Mouse (Mus musculus) kidney, adult 2 months (tissue): Measurements from ENCODE around the gene 4930452B06Rik.

Experiments used
- CTCF ChIP-seq: fragments of 200-500 bp; conservative IDR thresholded peaks from 2 replicates; pipeline ENCODE4 v1.5.1; 2011; ENCODE audit warnings: low read depth, mild to moderate bottlenecking, control low read depth, low read length, moderate library complexity, mixed read lengths; ENCODE audit not compliant: insufficient read depth, insufficient read length
- POLR2A ChIP-seq: fragments of 200-500 bp; IDR thresholded peaks from one replicate; pipeline ENCODE4 v1.6.1; 2011; ENCODE audit warnings: low read depth, low read length, control low read depth

DNA sequence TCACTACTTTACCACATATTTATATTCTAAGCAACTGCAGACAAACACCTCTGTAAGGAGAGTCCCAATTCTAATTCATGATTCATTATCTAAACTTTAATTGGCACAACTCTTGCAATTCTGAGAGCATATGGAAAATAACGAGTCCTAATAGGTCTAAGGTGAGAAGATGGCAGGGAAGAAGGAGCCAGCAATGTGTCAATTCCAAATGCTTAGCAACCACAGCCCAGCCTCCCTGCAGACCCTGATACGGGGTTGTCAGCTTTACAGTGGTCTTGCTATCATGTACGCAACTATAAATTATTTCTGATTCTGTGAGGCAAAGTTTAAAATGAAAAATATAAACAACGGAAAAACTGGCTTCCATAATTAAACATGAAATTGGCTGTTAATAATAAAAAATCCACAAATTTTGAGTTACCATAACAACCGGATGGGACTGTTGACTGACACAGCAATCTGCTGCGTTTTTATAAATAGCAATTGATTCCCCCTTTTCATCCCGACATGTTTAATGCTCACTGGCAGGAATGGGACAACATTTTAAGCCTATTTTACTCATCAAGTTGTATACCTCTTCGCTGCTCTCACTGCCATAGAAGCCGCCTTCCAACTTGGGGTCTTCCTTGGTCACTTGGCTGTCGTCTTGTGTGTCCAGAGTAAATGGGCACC lies 155.6 kb downstream of the 4930452B06Rik start:
- no peak for TF ChIP-seq CTCF
- TF ChIP-seq POLR2A: no peak
